Mouse (Mus musculus) intestine, embryonic 14.5 days (tissue): Measurements from ENCODE around the gene Msrb2. TPM values are rescaled to one million over a fixed set of nuclear protein-coding genes. Genes with fewer than 3 reads are reported as not detected.
A peak's percentile ranks its signal among the peaks of the same experiment; 100 is the strongest.

Experiments used
- ATAC-seq: fragments of 200-750 bp; cut with Nextera tagmentation; replicated peaks from 2 replicates; pipeline ENCODE4 v1.8.0; 2017; ENCODE audit warnings: low read depth, moderate number of reproducible peaks, moderate TSS enrichment, moderate library complexity; ENCODE audit not compliant: low FRiP score, low TSS enrichment
- DNase-seq: peaks from one replicate; pipeline ENCODE4 v3.0.0-alpha.2; 2018; ENCODE audit warnings: low spot score
- H3K27ac ChIP-seq: fragments of 300-500 bp; sonication (generic); 2 replicates; pipeline ENCODE4 v1.5.1; 2014; ENCODE audit warnings: low read depth, mild to moderate bottlenecking, control low read depth
- H3K27me3 ChIP-seq: fragments of 300-500 bp; sonication (generic); replicated peaks from 2 replicates; pipeline ENCODE4 v1.6.1; 2014; ENCODE audit warnings: low read length, control low read depth; ENCODE audit not compliant: control insufficient read depth, insufficient read depth
- H3K36me3 ChIP-seq: fragments of 300-500 bp; sonication (generic); 2 replicates; pipeline ENCODE4 v1.6.1; 2014; ENCODE audit warnings: low read length, control low read depth; ENCODE audit not compliant: control insufficient read depth, insufficient read depth
- H3K4me1 ChIP-seq: fragments of 300-500 bp; sonication (generic); replicated peaks from 2 replicates; pipeline ENCODE4 v1.6.1; 2014; ENCODE audit warnings: low read length, control low read depth, mixed read lengths; ENCODE audit not compliant: control insufficient read depth, insufficient read depth
- H3K4me2 ChIP-seq: fragments of 300-500 bp; sonication (generic); 2 replicates; pipeline ENCODE4 v1.6.1; 2014; ENCODE audit warnings: low read length
- H3K4me3 ChIP-seq: fragments of 300-500 bp; sonication (generic); 2 replicates; pipeline ENCODE4 v1.5.1; 2014; ENCODE audit warnings: low read depth, low read length, control low read depth, mixed read lengths
- H3K9ac ChIP-seq: fragments of 300-500 bp; sonication (generic); 2 replicates; pipeline ENCODE4 v1.6.1; 2014; ENCODE audit warnings: mild to moderate bottlenecking, low read length
- H3K9me3 ChIP-seq: fragments of 300-500 bp; sonication (generic); 2 replicates; pipeline ENCODE4 v1.6.1; 2016; ENCODE audit warnings: low read length, control low read depth; ENCODE audit not compliant: control insufficient read depth
- WGBS: fragments of 180-500 bp; shearing (Covaris S2); extraction: QIAGEN DNeasy Blood & Tissue Kit; methylation state at CpG from one replicate; pipeline ENCODE4 v1.1.7; 2014; 5-methylcytosine and 5-hydroxymethylcytosine counted together
- polyA plus RNA-seq: library from polyadenylated mRNA; unstranded; fragments of >200 nt; fragmentation: Nextera tagmentation; extraction: Ambion mirVana; gene quantifications from 2 replicates; pipeline ENCODE4 v1.2.1, GENCODE M21; 2014

The Msrb2 gene
- polyA plus RNA-seq, 1 experiment from 2014 or later = 19.2 TPM

DNA sequence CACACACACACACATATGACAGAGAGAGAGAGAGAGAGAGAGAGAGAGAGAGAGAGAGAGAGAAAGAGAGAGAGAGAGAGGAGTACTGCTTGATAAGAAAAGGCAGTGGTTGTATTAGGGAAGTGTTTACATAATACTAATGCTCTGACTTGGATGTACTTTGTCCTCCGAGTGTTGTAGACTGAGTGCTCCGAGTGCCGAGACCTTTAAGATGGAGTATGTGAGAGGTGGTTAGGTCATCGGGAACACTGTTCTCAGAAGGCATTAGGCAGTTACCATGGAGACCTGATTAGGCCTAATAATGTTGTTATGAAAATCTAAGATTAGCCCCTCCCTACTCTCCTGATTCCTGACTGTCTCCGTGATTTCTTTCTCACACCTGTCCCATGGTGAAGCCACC, 21.1 kb upstream of the Msrb2 start:
- ATAC-seq = 0 out of 2 replicates have a peak, but pooled peaks have one; percentile 36

GRCm38 (mm10) chr2:19351615-19352253, 19.5 kb upstream of the Msrb2 start:
- WGBS = 84% methylated on average over 1 of the region's 1 CpGs
- no peak overlapping the region for H3K4me2 ChIP-seq
- DNase-seq (no peak), ATAC-seq (no peak)
- H3K9me3 ChIP-seq = no peaks in the 10 kb centered on the region
- H3K4me1 ChIP-seq = no peaks in the 10 kb centered on the region
- H3K9ac ChIP-seq = no peak overlapping the region
- H3K27me3 ChIP-seq = no peaks in the 10 kb centered on the region
- no peak overlapping the region for H3K27ac ChIP-seq
- H3K36me3 ChIP-seq = no peaks in the 10 kb centered on the region
- H3K4me3 ChIP-seq = no peak overlapping the region

More for the DNA sequence above, 21.1 kb upstream of the Msrb2 start:
- no peak overlapping the region for H3K4me3 ChIP-seq
- H3K4me1 ChIP-seq = no peaks in the 10 kb centered on the region
- no peak overlapping the region for H3K4me2 ChIP-seq
- H3K36me3 ChIP-seq = no peaks in the 10 kb centered on the region
- WGBS = 68% methylated on average over 5 of the region's 5 CpGs
- no peaks in the 10 kb centered on the region for H3K9me3 ChIP-seq
- H3K27me3 ChIP-seq = no peaks in the 10 kb centered on the region
- H3K9ac ChIP-seq = no peak overlapping the region
- no peak for DNase-seq
- H3K27ac ChIP-seq = no peak overlapping the region

- Histone ChIP-seq H3K27me3 (no peaks in the 10 kb centered on the region), H3K9ac (no peak overlapping the region), H3K9me3 (no peaks in the 10 kb centered on the region), H3K36me3 (no peaks in the 10 kb centered on the region), H3K4me1 (no peaks in the 10 kb centered on the region), H3K27ac (no peak overlapping the region), H3K4me3 (no peak overlapping the region), H3K4me2 (no peak overlapping the region)
- WGBS = 98% methylated on average over 2 of the region's 2 CpGs
- no peak for ATAC-seq
- no peak for DNase-seq
Observed at GRCm38 (mm10) chr2:19353158-19353557, 18.1 kb upstream of the Msrb2 start.

DNA sequence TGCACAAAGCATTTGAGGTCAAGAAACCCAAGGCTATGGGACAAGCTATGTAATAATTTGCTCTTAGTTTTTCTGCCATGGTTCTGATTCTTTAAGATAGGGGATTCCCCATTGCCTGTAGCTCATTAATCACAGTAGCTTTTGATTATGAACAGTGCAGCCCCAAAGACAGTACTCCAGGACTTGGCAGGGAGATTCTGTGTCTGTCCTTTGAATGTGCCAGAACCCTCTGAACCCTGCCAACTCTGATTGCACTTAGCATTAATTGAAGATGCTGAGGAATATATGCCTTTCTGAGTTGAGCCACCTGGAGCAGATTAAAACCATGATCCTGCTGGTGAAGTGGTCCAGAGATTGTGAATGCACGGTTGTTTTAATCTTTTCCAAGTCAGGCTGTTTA, 8.4 kb upstream of the Msrb2 start:
- ATAC-seq = no peak
- Histone ChIP-seq H3K4me2 (no peak overlapping the region), H3K27me3 (no peaks in the 10 kb centered on the region), H3K4me3 (no peak overlapping the region), H3K9ac (no peak overlapping the region), H3K27ac (no peak overlapping the region), H3K9me3 (no peaks in the 10 kb centered on the region), H3K4me1 (no peaks in the 10 kb centered on the region), H3K36me3 (no peaks in the 10 kb centered on the region)
- 45% methylated on average over 1 of the region's 1 CpGs for WGBS
- DNase-seq = no peak

- no peak for ATAC-seq
- Histone ChIP-seq H3K4me3 (no peak overlapping the region), H3K27me3 (no peaks in the 10 kb centered on the region), H3K4me1 (no peaks in the 10 kb centered on the region), H3K9me3 (no peaks in the 10 kb centered on the region), H3K9ac (no peak overlapping the region), H3K4me2 (no peak overlapping the region), H3K36me3 (no peaks in the 10 kb centered on the region), H3K27ac (no peak overlapping the region)
- WGBS = 20% methylated on average over 3 of the region's 3 CpGs
- DNase-seq = no peak
Observed at GRCm38 (mm10) chr2:19366426-19366825, 4.8 kb upstream of the Msrb2 start.

DNA sequence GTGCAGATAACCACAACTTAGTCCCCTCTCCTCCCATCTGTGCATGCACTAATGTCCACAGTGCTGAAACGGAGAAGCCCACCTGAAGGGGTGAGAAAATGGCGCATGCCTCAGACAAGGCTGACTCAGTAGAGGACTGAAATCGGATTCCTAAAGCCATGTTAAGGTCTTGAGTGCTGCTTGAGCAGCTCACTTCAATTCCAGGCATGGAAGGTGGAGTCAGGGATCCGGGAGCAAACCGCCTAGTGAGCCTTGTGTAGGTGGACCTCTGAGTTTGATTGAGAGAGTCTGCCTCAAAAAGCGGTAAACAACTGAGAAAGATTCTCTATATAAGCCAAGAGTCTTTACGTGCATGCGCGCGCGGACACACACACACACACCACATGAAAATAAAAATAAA, 4.1 kb upstream of the Msrb2 start:
- no peaks in the 10 kb centered on the region for H3K4me1 ChIP-seq
- no peak overlapping the region for H3K9ac ChIP-seq
- no peak overlapping the region for H3K27ac ChIP-seq
- ATAC-seq = no peak
- H3K36me3 ChIP-seq = no peaks in the 10 kb centered on the region
- no peak for DNase-seq
- H3K4me2 ChIP-seq = no peak overlapping the region
- 80% methylated on average over 11 of the region's 11 CpGs for WGBS
- H3K9me3 ChIP-seq = no peaks in the 10 kb centered on the region
- no peaks in the 10 kb centered on the region for H3K27me3 ChIP-seq
- no peak overlapping the region for H3K4me3 ChIP-seq

GRCm38 (mm10) chr2:19373695-19374094, 2.5 kb downstream of the Msrb2 start:
- H3K27ac ChIP-seq = no peak overlapping the region
- H3K27me3 ChIP-seq = no peaks in the 10 kb centered on the region
- H3K4me1 ChIP-seq = no peaks in the 10 kb centered on the region
- H3K4me2 ChIP-seq = no peak overlapping the region
- no peak for DNase-seq
- no peak overlapping the region for H3K4me3 ChIP-seq
- no peaks in the 10 kb centered on the region for H3K36me3 ChIP-seq
- WGBS = 91% methylated on average over 7 of the region's 7 CpGs
- H3K9ac ChIP-seq = no peak overlapping the region
- no peaks in the 10 kb centered on the region for H3K9me3 ChIP-seq
- no peak for ATAC-seq

DNA sequence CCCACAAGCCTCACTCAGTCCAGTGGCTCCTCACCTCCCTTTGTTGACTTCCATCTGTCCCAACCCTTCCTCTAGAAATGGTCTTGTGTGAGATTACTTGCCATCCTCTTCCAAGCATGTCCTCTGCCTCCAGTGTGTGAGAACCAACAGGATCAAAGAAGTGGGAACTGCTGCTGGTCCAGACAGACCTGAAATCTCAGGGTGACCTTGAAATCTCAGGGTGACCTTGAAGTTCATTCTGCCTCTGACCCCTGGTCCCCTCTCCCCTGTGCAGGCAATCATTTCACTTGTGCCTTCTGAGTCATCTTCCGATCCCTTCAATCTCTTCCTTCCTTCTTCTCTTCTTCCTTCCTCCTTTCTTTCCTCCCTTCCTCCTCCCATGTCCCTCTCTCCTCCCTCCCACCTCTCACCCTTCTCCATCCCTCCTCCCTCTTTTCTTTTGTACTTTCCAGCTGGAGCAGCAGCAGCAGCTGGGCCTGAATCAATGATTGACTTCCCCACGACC, 9.3 kb downstream of the Msrb2 start:
- Histone ChIP-seq H3K4me3 (no peak overlapping the region), H3K4me1 (no peaks in the 10 kb centered on the region), H3K36me3 (no peaks in the 10 kb centered on the region), H3K4me2 (no peak overlapping the region), H3K27me3 (no peaks in the 10 kb centered on the region), H3K27ac (no peak overlapping the region), H3K9ac (no peak overlapping the region), H3K9me3 (no peaks in the 10 kb centered on the region)
- WGBS = 52% methylated on average over 2 of the region's 2 CpGs
- DNase-seq (no peak), ATAC-seq (no peak)

- 43% methylated on average over 2 of the region's 2 CpGs for WGBS
- no peak for ATAC-seq
Observed at GRCm38 (mm10) chr2:19380986-19381385, 9.7 kb downstream of the Msrb2 start.

More at GRCm38 (mm10) chr2:19380986-19381385, 9.7 kb downstream of the Msrb2 start:
- no peak for DNase-seq
- Histone ChIP-seq H3K4me1 (no peaks in the 10 kb centered on the region), H3K36me3 (no peaks in the 10 kb centered on the region), H3K9ac (no peak overlapping the region), H3K9me3 (no peaks in the 10 kb centered on the region), H3K4me2 (no peak overlapping the region), H3K27ac (no peak overlapping the region), H3K27me3 (no peaks in the 10 kb centered on the region), H3K4me3 (no peak overlapping the region)
